Mouse (Mus musculus) thymus, postnatal 14 days (tissue): ENCODE results near the gene Cabp2.
"Not testable (repeated sequence)": the region's sequence is repeated elsewhere in the genome, so short reads cannot be mapped to it uniquely, and the experiment has no call there.

Experiments used
- DNase-seq: peaks from one replicate; pipeline ENCODE4 v3.0.0; 2021

Gene Cabp2

DNA sequence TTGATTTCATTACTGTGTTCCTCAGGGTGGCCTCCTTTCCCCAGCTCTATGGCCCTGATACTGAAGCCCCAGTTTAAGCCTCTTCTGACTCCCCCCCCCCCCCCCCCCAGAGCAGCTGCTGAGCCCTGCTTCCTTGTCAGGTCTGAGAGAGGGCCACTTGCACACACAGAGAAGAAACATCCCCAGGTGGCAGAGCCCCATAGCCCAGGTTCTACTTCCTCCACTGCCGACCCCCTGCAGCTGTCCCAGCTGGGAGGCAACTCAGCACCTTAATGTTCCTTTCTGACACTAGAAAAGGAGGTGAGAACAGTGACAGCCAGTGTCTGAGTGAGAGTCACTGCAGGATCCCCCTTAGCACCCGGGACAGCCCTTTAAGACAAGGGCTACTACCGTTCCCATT lies 22.4 kb downstream of the Cabp2 start:
- DNase-seq = peak; percentile 60

- DNase-seq = no peak
These were observed 23.4 kb downstream of the Cabp2 start for GRCm38 (mm10) chr19:4104675-4105194.

- DNase-seq = no peak
These were observed 25.3 kb downstream of the Cabp2 start for GRCm38 (mm10) chr19:4106654-4107053.

- DNase-seq = no peak
These were observed 27.2 kb downstream of the Cabp2 start for GRCm38 (mm10) chr19:4108535-4108934.

DNA sequence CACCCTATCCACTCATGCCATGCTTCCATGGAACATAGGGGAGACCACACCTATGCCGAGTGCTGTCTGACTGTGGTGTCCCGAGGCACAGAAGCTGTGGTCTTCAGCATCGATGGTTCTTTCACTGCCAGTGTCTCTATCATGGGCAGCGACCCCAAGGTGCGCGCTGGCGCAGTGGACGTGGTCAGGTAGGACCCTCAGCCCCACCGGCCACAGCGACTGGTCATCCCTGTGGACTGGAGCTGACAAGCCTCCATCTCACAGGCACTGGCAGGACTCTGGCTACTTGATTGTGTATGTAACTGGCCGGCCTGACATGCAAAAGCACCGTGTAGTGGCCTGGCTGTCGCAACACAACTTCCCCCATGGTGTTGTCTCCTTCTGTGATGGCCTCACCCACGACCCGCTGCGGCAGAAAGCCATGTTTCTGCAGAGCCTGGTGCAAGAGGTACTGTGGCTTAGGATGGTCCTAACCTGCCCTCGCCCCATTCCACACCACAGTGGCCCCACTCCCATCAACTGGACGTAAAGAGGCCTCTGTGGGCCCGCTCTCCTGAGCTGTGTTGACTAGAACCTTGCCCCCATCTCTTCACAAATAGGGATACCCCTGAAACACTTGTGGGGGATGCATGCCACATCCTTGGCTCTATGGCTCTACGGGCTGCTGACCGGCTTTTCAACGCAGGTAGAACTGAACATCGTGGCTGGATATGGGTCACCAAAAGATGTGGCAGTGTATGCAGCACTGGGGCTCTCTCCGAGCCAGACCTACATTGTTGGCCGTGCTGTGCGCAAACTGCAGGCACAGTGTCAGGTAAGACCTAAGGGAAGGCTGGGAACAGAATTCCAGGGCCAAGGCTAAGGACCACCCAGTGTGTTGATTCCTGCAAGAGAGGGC lies 30.9 kb downstream of the Cabp2 start:
- no peak for DNase-seq

DNA sequence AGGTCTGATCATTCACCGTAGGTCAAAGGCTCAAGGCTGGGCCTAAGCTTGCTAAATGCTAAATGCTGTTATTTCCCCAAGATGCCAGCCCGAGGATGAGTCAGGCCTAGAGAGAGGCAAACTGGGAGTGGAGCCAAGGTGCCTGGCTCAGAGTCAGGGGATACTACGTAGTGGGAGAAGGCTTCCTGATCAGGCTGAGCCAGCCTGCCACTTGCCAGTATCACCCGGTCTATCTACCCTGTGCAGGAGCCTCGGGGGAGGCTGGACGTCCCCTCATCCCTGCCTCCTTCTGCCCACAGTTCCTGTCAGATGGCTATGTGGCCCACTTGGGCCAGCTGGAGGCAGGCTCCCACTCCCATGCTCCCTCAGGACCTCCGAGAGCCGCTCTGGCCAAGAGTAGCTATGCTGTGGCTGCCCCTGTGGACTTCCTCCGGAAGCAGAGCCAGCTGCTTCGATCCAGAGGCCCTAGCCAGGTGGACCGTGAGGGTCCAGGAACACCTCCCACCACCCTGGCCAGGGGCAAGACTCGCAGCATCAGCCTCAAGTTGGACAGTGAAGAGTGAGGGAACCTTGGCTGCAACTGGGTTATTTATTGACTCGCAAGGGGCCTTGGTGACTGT lies 31.9 kb downstream of the Cabp2 start:
- no peak for DNase-seq

GRCm38 (mm10) chr19:4113806-4114230 lies 32.4 kb downstream of the Cabp2 start:
- peak; percentile 52 for DNase-seq

- DNase-seq = no peak
These were observed 33.2 kb downstream of the Cabp2 start for GRCm38 (mm10) chr19:4114551-4114950.

DNA sequence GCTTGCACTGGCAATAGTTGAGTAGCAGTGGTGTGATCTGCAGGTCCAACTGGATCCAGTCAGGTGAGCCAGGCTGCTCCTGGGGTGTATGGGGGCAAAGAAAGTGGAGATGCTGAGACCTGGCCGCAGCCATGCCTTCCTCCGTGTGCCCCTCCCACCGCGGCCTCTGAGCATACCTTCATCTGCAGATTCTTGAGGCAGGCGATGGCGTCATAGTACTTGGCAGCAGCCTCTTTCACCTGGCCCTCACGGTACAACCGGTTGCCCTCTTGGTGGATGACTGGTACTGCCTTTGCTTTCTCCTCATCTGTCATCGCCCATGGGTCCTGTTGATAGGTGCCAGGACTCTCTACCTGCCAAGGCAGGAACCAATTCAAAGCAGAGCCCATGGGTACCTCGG lies 33.8 kb downstream of the Cabp2 start:
- no peak for DNase-seq

DNA sequence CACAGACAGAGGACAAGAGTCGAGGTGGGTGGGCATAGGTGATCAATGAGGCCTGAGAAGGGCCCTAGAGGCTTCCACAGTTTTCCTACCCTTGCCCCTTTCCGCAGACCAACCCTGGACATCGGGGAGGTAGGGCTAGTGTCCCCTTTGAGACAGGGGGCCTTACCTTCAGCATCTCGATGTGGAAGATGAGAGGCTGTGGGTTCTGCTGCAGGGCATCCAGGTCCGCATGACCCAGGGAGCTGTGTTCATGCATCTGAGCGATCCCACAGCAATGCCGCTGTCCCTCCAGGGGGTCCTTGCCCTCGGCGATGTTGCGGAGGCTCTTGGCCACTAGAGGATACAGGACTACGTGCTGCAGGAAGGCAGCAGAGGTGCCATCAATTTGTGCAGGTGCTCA lies 34.4 kb downstream of the Cabp2 start:
- no peak for DNase-seq

DNA sequence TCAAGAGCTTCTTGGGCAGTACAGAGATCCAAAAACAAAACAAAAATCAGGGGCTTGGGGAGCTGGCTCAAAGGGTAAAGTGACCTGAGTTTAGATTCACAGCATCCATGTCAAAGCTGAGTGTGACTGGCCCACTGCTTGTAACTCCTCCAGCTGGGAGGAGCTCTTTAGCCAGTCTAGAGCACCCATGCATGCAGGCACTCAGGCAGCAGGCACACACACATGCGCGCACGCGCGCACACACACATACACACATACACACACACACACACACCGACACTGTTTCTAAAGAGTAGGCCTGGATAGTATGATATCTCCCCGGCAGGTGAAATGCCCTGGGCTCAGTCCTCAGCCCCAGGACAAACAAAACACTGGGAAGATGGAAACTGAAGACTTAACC lies 35.6 kb downstream of the Cabp2 start:
- no peak for DNase-seq

- DNase-seq = no peak
These were observed 37.0 kb downstream of the Cabp2 start for GRCm38 (mm10) chr19:4118350-4118749.

DNA sequence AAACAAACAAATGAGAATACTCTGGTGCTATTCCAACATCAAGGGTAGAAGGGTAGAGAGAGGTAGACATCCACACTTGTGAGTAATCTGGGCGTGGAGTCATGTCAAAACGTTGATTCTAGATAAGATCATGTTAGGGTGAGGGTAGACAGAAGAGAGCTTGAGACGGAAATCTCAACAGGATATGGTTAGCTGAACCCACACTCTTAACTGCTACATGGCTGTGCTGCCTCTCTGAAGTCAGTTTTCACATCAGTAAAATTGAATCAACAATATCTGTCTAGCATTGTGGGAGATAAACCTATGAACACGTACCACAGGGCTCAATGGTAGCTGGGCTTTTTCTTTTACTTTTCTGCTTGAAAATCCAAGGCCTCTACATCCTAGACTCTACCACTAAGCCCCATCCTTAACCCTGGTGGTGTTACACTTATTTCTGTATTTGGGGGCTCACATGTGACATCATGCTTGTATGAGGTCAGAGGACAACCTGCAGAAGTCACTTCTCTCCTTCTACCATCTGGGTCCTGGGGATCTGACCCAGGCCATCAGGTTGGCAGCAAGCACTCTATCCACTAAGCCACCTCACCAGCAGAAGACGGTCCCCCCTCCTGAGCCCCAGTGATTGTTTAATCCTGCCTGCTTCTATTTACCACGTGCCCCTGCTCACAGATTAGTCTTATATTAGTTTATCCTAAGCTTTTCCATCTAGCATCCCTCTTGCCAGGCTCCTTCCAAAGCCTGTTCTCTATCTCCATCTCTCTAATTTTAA lies 38.5 kb downstream of the Cabp2 start:
- DNase-seq = peak; percentile 48

DNA sequence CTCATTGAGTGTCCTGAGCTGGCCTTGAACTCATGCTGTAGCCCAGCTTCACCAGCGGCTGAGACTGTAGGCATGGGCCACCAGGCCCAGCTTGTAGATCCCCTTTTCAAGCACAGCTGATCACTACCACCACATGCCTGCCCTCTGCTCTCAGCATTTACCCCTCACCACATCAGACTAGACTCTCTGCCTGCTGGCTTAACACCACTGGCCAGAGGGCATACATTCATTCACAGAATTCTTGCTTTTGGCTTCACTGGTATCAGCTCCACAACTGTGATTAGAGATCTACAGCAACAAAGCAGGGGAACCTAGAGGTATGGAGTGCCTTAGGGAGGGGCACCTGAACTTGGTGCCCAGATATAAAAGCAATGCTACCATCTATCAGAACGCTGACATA lies 39.1 kb downstream of the Cabp2 start:
- no peak for DNase-seq

- peak; percentile 99 for DNase-seq
These were observed 39.9 kb downstream of the Cabp2 start for GRCm38 (mm10) chr19:4121097-4121805.

DNA sequence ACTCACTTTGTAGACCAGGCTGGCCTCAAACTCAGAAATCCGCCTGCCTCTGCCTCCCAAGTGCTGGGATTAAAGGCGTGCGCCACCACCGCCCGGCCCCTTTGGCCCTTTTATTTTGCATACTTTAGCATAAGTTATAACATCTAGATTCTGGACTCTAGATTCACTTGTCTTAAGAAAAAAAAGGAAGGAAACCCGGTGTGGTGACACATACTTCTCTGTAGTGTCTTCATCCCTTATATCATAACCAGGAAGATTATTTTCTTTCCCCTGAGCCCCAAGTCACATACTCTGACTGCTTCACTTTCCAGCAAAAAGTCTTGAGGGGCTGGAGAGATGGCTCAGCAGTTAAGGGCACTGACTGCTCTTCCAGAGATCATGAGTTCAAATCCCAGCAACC lies 40.5 kb downstream of the Cabp2 start:
- DNase-seq = not testable (repeated sequence)

DNA sequence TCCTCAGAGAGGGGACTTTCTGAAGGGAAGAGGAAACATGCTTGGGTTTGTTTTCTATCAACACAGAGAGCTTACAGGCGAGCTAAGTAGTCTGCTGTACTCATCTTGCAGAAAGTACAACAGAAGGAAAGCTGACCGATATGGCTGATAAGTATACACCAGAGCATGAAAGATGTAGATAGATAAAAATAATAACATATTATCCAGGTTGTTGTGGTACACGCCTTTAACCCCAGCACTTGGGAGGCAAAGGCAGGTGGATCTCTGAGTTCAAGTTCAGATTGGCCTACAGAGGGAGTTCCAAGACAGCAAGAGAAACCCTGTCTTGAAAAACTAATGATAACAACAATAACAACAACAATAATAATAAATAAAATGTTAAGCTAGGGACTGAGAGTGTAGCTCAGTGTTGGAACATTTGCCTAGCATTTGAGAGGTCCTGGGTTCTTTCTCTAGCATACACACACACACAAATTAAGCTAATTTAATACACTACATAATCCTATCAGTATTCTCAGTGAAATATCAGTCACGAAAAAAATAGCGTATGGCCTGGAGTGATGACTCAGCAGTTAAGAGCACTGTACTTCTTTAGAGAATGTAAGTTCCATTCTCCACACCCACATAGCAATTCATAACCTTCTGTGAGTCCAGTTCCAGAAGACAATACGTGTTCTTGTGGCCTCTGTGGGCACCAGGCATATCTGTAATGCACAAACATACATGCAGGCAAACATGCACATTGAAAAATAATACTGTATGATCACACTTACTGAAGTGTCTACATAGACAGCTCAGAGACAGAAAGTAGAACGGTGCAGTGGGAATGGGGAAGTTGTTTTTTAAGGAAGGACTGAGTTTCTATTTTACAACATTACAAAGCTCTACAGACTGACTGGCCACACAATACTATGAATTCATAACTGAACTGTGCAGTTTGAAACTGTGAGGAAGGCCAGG lies 41.3 kb downstream of the Cabp2 start:
- no peak for DNase-seq

DNA sequence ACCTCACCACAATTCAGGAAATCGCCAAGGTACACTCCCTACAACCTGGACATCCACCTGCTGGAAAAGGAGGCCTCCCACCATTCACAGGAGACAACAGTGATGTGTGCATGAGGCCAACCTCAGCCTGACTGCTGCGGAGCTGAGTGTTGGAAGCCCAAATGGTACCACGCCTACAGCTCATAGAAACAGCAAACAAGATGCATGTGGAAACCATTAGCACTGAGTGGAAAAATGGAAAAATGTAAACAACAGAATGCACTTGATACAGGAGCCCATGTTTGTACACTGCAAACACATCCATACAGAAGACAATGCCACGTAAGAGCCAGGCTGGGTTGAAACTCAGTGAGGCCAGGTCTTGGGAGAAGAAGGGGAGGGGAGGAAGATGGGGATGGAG lies 43.1 kb downstream of the Cabp2 start:
- DNase-seq = no peak

- not testable (repeated sequence) for DNase-seq
These were observed 43.9 kb downstream of the Cabp2 start for GRCm38 (mm10) chr19:4125268-4125667.

- peak; percentile 100 for DNase-seq
These were observed 44.6 kb downstream of the Cabp2 start, which contains the start of gene Aip for GRCm38 (mm10) chr19:4125741-4126696. Gene Aip, minus strand, starts transcription at chr19:4125858.
